Mouse (Mus musculus) MEL (cell line): ENCODE results near the gene Pramel7. TPM values are rescaled to one million over a fixed set of nuclear protein-coding genes. Genes with fewer than 3 reads are reported as not detected.

Experiments used
- DNase-seq: peaks from one replicate; pipeline ENCODE4 v3.0.0; 2011; ENCODE audit warnings: low read depth, low spot score
- H3K27ac ChIP-seq: 2 replicates; pipeline ENCODE4 v1.5.1; 2012; ENCODE audit warnings: low read depth, mild to moderate bottlenecking, control low read depth, low read length, moderate library complexity; ENCODE audit not compliant: control insufficient read depth
- H3K27me3 ChIP-seq, 2 experiments: fragments of 150-350 bp in 1 of 2; sonication (generic) in 1 of 2; 2 replicates each; pipeline ENCODE4 v1.6.1; 2012; ENCODE audit warnings: low read length in 2 of 2, mild to moderate bottlenecking in 2 of 2, improper control_type of control experiment in 1 of 2, moderate library complexity in 1 of 2; ENCODE audit not compliant: insufficient read depth in 2 of 2, control insufficient read depth in 1 of 2
- H3K36me3 ChIP-seq, 2 experiments: 2 replicates each; pipeline ENCODE4 v1.6.1; 2012 to 2014; ENCODE audit warnings: low read length in 2 of 2, improper control_type of control experiment in 1 of 2, inconsistent platforms in 1 of 2, mild to moderate bottlenecking in 1 of 2; ENCODE audit not compliant: insufficient read depth in 2 of 2, control insufficient read depth in 1 of 2
- H3K4me1 ChIP-seq, 2 experiments: fragments of 150-350 bp in 1 of 2; sonication (generic) in 1 of 2; 2 replicates each; pipeline ENCODE4 v1.6.1; 2012; ENCODE audit warnings: low read length in 2 of 2, improper control_type of control experiment in 1 of 2, mild to moderate bottlenecking in 1 of 2; ENCODE audit not compliant: insufficient read depth in 2 of 2, control insufficient read depth in 1 of 2
- H3K4me3 ChIP-seq, 2 experiments: fragments of 150-350 bp in 1 of 2; sonication (generic) in 1 of 2; 2 replicates each; pipeline ENCODE4 v1.5.1; 2012; ENCODE audit warnings: low read depth in 2 of 2, low read length in 2 of 2, mild to moderate bottlenecking in 2 of 2, moderate library complexity in 2 of 2, control low read depth in 1 of 2, improper control_type of control experiment in 1 of 2; ENCODE audit not compliant: control insufficient read depth in 1 of 2, insufficient read depth in 1 of 2
- H3K79me2 ChIP-seq: 2 replicates; pipeline ENCODE4 v1.6.1; 2012; ENCODE audit warnings: mild to moderate bottlenecking, low read length, moderate library complexity; ENCODE audit not compliant: control insufficient read depth, poor library complexity, insufficient read depth
- H3K9ac ChIP-seq: 2 replicates; pipeline ENCODE4 v1.6.1; 2012; ENCODE audit warnings: low read depth, mild to moderate bottlenecking, control low read depth, low read length, moderate library complexity; ENCODE audit not compliant: control insufficient read depth, poor library complexity, severe bottlenecking
- H3K9me3 ChIP-seq: fragments of 150-350 bp; sonication (generic); replicated peaks from 2 replicates; pipeline ENCODE4 v1.6.1; 2012; ENCODE audit warnings: mild to moderate bottlenecking, low read length, improper control_type of control experiment, moderate library complexity; ENCODE audit not compliant: insufficient read depth
- BHLHE40 ChIP-seq: IDR thresholded peaks from 2 replicates; pipeline ENCODE4 v1.6.1; 2012; ENCODE audit warnings: low read depth, mild to moderate bottlenecking, inconsistent platforms, low read length, improper control_type of control experiment, borderline replicate concordance
- CHD1 ChIP-seq: IDR thresholded peaks from 2 replicates; pipeline ENCODE4 v1.6.1; 2012; ENCODE audit warnings: low read depth, mild to moderate bottlenecking, inconsistent platforms, low read length, improper control_type of control experiment
- CHD2 ChIP-seq: IDR thresholded peaks from 2 replicates; pipeline ENCODE4 v1.6.1; 2011; ENCODE audit warnings: low read length, improper control_type of control experiment
- CTCF ChIP-seq, 3 experiments: IDR thresholded peaks in 2 of 3; conservative IDR thresholded peaks in 1 of 3; 2 replicates each; pipeline ENCODE4 v1.5.1; 2011 to 2012; ENCODE audit warnings: low read length in 3 of 3, low read depth in 2 of 3, mild to moderate bottlenecking in 2 of 3, improper control_type of control experiment in 1 of 3, inconsistent platforms in 1 of 3, mixed read lengths in 1 of 3, moderate library complexity in 1 of 3; ENCODE audit not compliant: control insufficient read depth in 1 of 3, insufficient read depth in 1 of 3, poor library complexity in 1 of 3, severe bottlenecking in 1 of 3
- E2F4 ChIP-seq: IDR thresholded peaks from 2 replicates; pipeline ENCODE4 v1.6.1; 2011; ENCODE audit warnings: low read depth, low read length, improper control_type of control experiment, borderline replicate concordance
- EP300 ChIP-seq, 2 experiments: IDR thresholded peaks; 2 replicates each; pipeline ENCODE4 v1.6.1; 2011; ENCODE audit warnings: improper control_type of control experiment in 2 of 2, low read length in 2 of 2, low read depth in 1 of 2, mild to moderate bottlenecking in 1 of 2
- ETS1 ChIP-seq: IDR thresholded peaks from 2 replicates; pipeline ENCODE4 v1.6.1; 2012; ENCODE audit warnings: low read depth, mild to moderate bottlenecking, inconsistent platforms, low read length, improper control_type of control experiment, moderate library complexity
- GATA1 ChIP-seq: IDR thresholded peaks from 2 replicates; pipeline ENCODE4 v1.6.1; 2011; ENCODE audit warnings: low read depth, low read length, improper control_type of control experiment
- HCFC1 ChIP-seq: IDR thresholded peaks from 2 replicates; pipeline ENCODE4 v1.6.1; 2012; ENCODE audit warnings: low read depth, mild to moderate bottlenecking, inconsistent platforms, low read length, improper control_type of control experiment, moderate library complexity
- JUND ChIP-seq: IDR thresholded peaks from 2 replicates; pipeline ENCODE4 v1.6.1; 2011; ENCODE audit warnings: low read depth, mild to moderate bottlenecking, improper control_type of control experiment, low read length
- KAT2A ChIP-seq: conservative IDR thresholded peaks from 2 replicates; pipeline ENCODE4 v1.6.1; 2012; ENCODE audit warnings: low read depth, low read length, improper control_type of control experiment, inconsistent platforms
- MAFK ChIP-seq: IDR thresholded peaks from 2 replicates; pipeline ENCODE4 v1.6.1; 2011; ENCODE audit warnings: low read depth, mild to moderate bottlenecking, low read length, improper control_type of control experiment, borderline replicate concordance
- MXI1 ChIP-seq: IDR thresholded peaks from 2 replicates; pipeline ENCODE4 v1.6.1; 2011; ENCODE audit warnings: mild to moderate bottlenecking, low read depth, low read length, improper control_type of control experiment
- MYB ChIP-seq: IDR thresholded peaks from 2 replicates; pipeline ENCODE4 v1.6.1; 2011; ENCODE audit warnings: mild to moderate bottlenecking, low read depth, low read length, improper control_type of control experiment
- NELFE ChIP-seq: IDR thresholded peaks from 2 replicates; pipeline ENCODE4 v1.6.1; 2011; ENCODE audit warnings: low read depth, low read length, improper control_type of control experiment
- NRF1 ChIP-seq: IDR thresholded peaks from 2 replicates; pipeline ENCODE4 v1.6.1; 2014; ENCODE audit warnings: low read depth, mild to moderate bottlenecking, inconsistent platforms, low read length, improper control_type of control experiment, moderate library complexity; ENCODE audit not compliant: poor library complexity, insufficient read depth, severe bottlenecking
- POLR2A ChIP-seq, 2 experiments: IDR thresholded peaks; 2 replicates each; pipeline ENCODE4 v1.6.1; 2011 to 2012; ENCODE audit warnings: low read length in 2 of 2, mild to moderate bottlenecking in 2 of 2, control low read depth in 1 of 2, improper control_type of control experiment in 1 of 2, low read depth in 1 of 2, moderate library complexity in 1 of 2; ENCODE audit not compliant: control insufficient read depth in 1 of 2, insufficient read depth in 1 of 2, poor library complexity in 1 of 2
- POLR2AphosphoS2 ChIP-seq: IDR thresholded peaks from 2 replicates; pipeline ENCODE4 v1.6.1; 2011; ENCODE audit warnings: low read length, improper control_type of control experiment
- RAD21 ChIP-seq: IDR thresholded peaks from 2 replicates; pipeline ENCODE4 v1.6.1; 2011; ENCODE audit warnings: mild to moderate bottlenecking, low read depth, low read length, improper control_type of control experiment
- SMC3 ChIP-seq: IDR thresholded peaks from 2 replicates; pipeline ENCODE4 v1.6.1; 2011; ENCODE audit warnings: low read depth, low read length, improper control_type of control experiment
- TCF12 ChIP-seq: IDR thresholded peaks from 2 replicates; pipeline ENCODE4 v1.6.1; 2014; ENCODE audit warnings: low read depth, mild to moderate bottlenecking, inconsistent platforms, low read length, improper control_type of control experiment, moderate library complexity
- polyA plus RNA-seq, 2 experiments: library from polyadenylated mRNA; stranded (reverse) in 1 of 2; unstranded in 1 of 2; fragments of >175 nt in 1 of 2; fragments of >200 nt in 1 of 2; gene quantifications; 2 replicates each; pipeline versions ENCODE4 v1.2.1 to v1.2.4; 2012; ENCODE audit warnings: low replicate concordance in 2 of 2, low read depth in 1 of 2; ENCODE audit not compliant: insufficient read length in 2 of 2, insufficient read depth in 1 of 2, missing spikeins in 1 of 2
- total RNA-seq: library from RNA; depleted of rRNA; stranded (reverse); fragments of 300-350 nt; gene quantifications from 2 replicates; pipeline ENCODE4 v1.2.3, GENCODE M21; 2012

The Pramel7 gene
- total and polyA plus RNA-seq, 3 experiments: not detected

DNA sequence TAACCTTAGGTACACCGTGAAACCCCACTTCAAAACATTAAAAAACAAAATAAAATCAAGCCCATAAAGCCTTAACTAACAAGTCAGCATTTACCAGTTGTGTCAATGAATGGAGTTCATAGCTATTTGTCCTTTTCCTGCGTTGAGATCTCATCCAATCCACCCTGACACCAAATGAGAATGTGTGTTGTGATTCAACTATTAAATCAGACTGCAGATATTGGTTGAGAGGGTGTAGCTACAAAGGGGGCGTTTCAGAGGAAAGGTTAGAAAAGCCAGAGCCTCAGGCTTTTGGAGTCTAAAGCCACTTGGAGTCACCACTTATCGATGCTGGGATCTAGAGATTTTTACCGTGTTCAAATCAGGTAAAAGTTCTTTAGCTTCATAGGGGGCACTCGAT, 9.4 kb upstream of the Pramel7 start, which contains the start of gene Pramel6:
Gene Pramel6 (plus strand): TSS at position 301 of the 400 bp plus-strand sequence.
- no peak for TF ChIP-seq NELFE
- no peak for TF ChIP-seq BHLHE40
- no peak for TF ChIP-seq CHD2
- TF ChIP-seq NRF1: no peak
- no peak for TF ChIP-seq MAFK
- no peak for TF ChIP-seq E2F4
- TF ChIP-seq POLR2A (IDR thresholded peaks at IDR 0.05; ENCODE audit: control insufficient read depth in 1 of 2, insufficient read depth in 1 of 2, low read depth in 1 of 2, low read length in 2 of 2, poor library complexity in 1 of 2): no peak
- TF ChIP-seq ETS1: no peak
- no peak for DNase-seq

DNA sequence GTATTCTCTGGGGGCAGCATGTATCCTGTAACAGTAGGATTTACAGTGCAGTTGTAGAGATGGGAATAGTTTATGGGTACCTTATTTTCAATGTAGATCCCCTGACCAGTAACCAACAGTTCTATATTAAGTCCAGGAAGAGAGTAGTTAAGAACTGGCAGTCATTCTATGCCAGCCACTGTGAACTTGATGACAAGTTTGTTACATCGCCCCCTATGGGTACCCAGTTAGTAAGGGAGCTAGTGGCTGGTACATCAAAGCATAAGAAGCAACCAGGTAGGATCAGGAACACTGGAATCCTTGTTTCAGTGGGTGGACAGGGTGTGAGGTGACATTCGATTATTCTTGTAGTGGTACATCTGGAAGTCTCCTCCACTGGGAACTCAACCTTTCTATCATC, 14.6 kb downstream of the Pramel7 start:
- no peak overlapping the region for H3K9ac ChIP-seq
- H3K79me2 ChIP-seq: no peaks in the 10 kb centered on the region
- no peak overlapping the region for H3K27ac ChIP-seq
- H3K4me3 ChIP-seq: no peak overlapping the region
- TF ChIP-seq BHLHE40 (no peak), CTCF (IDR thresholded peaks at IDR 0.05 in 2 of 3, conservative IDR thresholded peaks at IDR 0.05 in 1 of 3; ENCODE audit: control insufficient read depth in 1 of 3, insufficient read depth in 1 of 3, low read depth in 2 of 3, low read length in 3 of 3, poor library complexity in 1 of 3, severe bottlenecking in 1 of 3) (no peak), SMC3 (no peak), EP300 (IDR thresholded peaks at IDR 0.05; ENCODE audit: low read depth in 1 of 2, low read length in 2 of 2) (no peak), CHD1 (no peak), MYB (no peak), TCF12 (no peak), GATA1 (no peak), JUND (no peak), KAT2A (no peak), POLR2A (IDR thresholded peaks at IDR 0.05; ENCODE audit: control insufficient read depth in 1 of 2, insufficient read depth in 1 of 2, low read depth in 1 of 2, low read length in 2 of 2, poor library complexity in 1 of 2) (no peak), E2F4 (no peak), MXI1 (no peak), POLR2AphosphoS2 (no peak), MAFK (no peak), HCFC1 (no peak), RAD21 (no peak)
- H3K4me1 ChIP-seq: no peaks in the 10 kb centered on the region
- no peak for DNase-seq
- H3K9me3 ChIP-seq: no peaks in the 10 kb centered on the region
- no peaks in the 10 kb centered on the region for H3K36me3 ChIP-seq
- H3K27me3 ChIP-seq: no peaks in the 10 kb centered on the region

More for the DNA sequence above, 9.4 kb upstream of the Pramel7 start, which contains the start of gene Pramel6:
- Histone ChIP-seq H3K9me3 (no peaks in the 10 kb centered on the region), H3K9ac (no peak within 1 kb of the TSS), H3K36me3 (no peaks in the 10 kb centered on the region), H3K27ac (no peak within 1 kb of the TSS), H3K27me3 (no peaks in the 10 kb centered on the region), H3K4me3 (no peak within 1 kb of the TSS), H3K79me2 (no peaks in the 10 kb centered on the region), H3K4me1 (no peaks in the 10 kb centered on the region)
